Mouse (Mus musculus) heart, postnatal 10 days (tissue): ENCODE results near the gene Tcl1b3. TPM values are rescaled to one million over a fixed set of nuclear protein-coding genes. Genes with fewer than 3 reads are reported as not detected.

ENCODE experiments used
- DNase-seq, 2 experiments: peaks; one replicate each; pipeline ENCODE4 v3.0.0; 2021
- intact Hi-C: fragments of 180-260 bp; cut with DNase I; formaldehyde crosslinking; loops from one replicate; pipeline ENCODE4 v1.15.1; 2025
- total RNA-seq, 2 experiments: library from RNA; stranded (reverse); gene quantifications; 2 replicates each; pipeline ENCODE4 v1.2.3; 2021

Tcl1b3 gene
- total RNA-seq, 2 experiments from 2014 or later, result not detected

DNA sequence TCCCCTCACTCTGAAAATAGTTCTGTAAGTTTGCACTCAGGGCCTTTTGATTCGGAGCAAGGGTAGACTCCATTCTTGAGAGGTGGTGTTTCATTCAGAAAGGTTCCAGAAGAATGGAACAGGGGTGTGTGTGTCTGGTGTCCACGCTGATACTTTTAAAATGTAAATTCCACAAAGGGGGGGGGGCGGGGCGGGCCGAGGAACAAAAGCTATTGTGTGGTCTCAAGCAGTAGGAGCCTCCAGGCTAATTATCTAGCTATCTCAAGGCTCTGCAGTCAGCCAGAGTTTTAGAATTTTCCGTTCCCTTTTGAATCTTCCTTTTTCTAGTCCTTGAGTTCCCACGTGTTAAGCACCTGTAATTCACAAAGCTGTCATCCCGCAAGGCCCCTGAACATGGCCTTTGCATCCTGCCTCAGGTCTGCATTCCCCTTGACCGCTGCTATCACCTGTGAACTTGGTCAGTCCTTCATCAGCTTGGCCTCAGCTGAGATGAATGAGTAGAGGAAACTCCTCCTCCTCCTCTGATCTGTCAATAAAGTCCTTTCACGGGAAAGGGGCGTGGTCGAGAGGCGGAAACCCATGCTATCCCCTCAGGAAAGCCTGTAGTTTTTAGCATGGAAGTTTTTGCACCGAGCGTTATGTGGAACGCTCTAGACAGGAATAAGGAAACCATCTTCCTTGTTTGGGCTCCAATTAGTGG, 33.9 kb downstream of the Tcl1b3 start:
- DNase-seq, result no peak
- intact Hi-C loops, result no loop called here

DNA sequence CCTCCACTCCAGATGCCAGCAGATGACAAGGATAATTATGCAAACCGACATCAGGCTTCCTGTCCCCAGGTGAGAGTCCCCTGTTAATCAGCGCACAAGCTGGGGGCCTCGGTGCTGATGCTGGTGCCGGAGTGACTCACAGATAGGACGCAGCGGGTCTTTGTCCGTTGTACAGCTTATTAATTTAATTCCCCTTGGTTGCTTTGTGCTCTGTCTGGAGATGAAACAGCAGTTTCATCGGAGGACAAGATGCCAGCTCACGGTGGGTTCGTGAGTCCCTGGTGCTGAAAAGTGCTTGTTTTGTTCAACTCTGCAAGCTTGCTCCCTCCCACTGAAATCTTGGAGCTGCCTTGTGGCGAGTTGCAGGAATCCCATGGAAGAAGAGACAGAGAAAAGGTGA, 43.5 kb downstream of the Tcl1b3 start:
- intact Hi-C loops, result no loop called here
- no peak for DNase-seq

DNA sequence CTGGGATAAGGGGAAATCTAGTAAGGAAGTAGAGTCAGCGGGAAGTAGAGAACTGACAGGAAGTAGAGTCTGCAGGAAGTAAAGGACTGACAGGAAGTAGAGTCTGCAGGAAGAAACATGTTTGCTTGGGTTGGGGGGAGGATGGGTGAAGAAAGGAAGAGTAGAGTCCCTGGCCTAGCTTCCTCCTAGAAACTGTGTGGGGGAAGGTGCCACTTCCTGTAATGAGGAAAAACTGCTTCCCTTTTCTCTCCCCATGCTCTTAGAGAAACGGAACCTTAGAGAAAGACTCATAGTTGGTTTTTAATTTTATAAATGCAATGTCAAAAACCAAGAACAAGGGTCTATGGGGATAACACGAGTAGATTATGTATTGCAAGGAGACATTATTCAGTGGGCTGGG, 44.2 kb downstream of the Tcl1b3 start:
- DNase-seq, result no peak
- intact Hi-C loops, result no loop called here

DNA sequence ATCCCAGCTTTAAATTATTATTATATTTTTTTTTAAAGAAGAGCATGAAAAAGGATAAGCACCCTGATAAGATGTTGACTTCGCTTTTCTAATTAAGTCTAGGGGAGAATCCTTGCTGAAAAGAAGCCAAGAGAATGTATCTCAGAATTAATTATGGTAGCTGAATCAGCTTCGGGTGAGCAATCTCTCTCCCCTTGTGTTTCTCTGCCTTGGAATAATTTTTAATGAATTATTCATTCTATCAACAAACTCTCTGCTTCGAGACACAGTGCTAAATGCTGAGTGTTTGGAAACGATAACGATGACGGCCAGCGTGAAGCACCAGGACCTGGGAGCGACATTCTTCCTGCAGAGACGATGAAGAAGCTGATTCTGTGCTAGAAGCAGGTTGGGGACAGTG, 48.2 kb downstream of the Tcl1b3 start:
- intact Hi-C loops, result no loop called here
- no peak for DNase-seq

Other genes starting within 250 kb of the Tcl1b3 start
- gene Syne3, start 181.2 kb upstream of the Tcl1b3 start, total RNA-seq, result 1 to 10 TPM; 6.1 to 6.4 TPM
- 10 to 100 TPM; 84.5 to 86.0 TPM for gene Glrx5, start 158.4 kb upstream of the Tcl1b3 start, total RNA-seq
- not detected for gene Tcl1b2, start 45.0 kb upstream of the Tcl1b3 start, total RNA-seq
- not detected for gene Tcl1b1, start 31.4 kb upstream of the Tcl1b3 start, total RNA-seq
- not detected for gene Tcl1b5, start 14.7 kb upstream of the Tcl1b3 start, total RNA-seq
- gene Tcl1b4, start 10.9 kb downstream of the Tcl1b3 start, total RNA-seq, result not detected
- gene Tcl1, start 31.8 kb downstream of the Tcl1b3 start, total RNA-seq, result not detected
- gene Tunar, start 142.8 kb downstream of the Tcl1b3 start, total RNA-seq, result under 1 TPM in 1 of 2 experiments, not detected in 1; 0.07 TPM